Mouse (Mus musculus): ENCODE data around the gene Sema5b. TPM values are rescaled to one million over a fixed set of nuclear protein-coding genes. Genes with fewer than 3 reads are reported as not detected.

The Sema5b gene
- polyA plus RNA-seq, 1 experiment from 2014 or later: 0.90 TPM

- H3K27me3 ChIP-seq (replicated peaks; ENCODE audit: control insufficient read depth, insufficient read depth, low read length): no peaks in the 10 kb centered on the region
- H3K9me3 ChIP-seq (ENCODE audit: control insufficient read depth): no peaks in the 10 kb centered on the region
- no peak overlapping the region for H3K4me2 ChIP-seq (replicated peaks; ENCODE audit: low read depth)
- TF ChIP-seq CTCF (IDR thresholded peaks at IDR 0.05; ENCODE audit: low read depth): no peak
- H3K4me1 ChIP-seq (replicated peaks; ENCODE audit: control insufficient read depth, insufficient read depth, low read length): no peaks in the 10 kb centered on the region
- 65% methylated on average over 20 of the region's 20 CpGs for WGBS
- no peak for ATAC-seq
- H3K4me3 ChIP-seq (ENCODE audit: low read depth, low read length): no peak overlapping the region
- no peaks in the 10 kb centered on the region; the same call in 1 of the 2 replicates for H3K36me3 ChIP-seq (ENCODE audit: control insufficient read depth, insufficient read depth)
- H3K9ac ChIP-seq (ENCODE audit: low read depth, low read length): no peak overlapping the region
- no peak overlapping the region for H3K27ac ChIP-seq (ENCODE audit: low read depth, low read length)
Observed at GRCm38 (mm10) chr16:35603729-35604522, 63.0 kb downstream of the Sema5b start.

GRCm38 (mm10) chr16:35607250-35607649 lies 66.3 kb downstream of the Sema5b start:
- H3K9me3 ChIP-seq (ENCODE audit: control insufficient read depth): no peaks in the 10 kb centered on the region
- no peak overlapping the region for H3K27ac ChIP-seq (ENCODE audit: low read depth, low read length)
- 74% methylated on average over 3 of the region's 3 CpGs for WGBS
- no peak for TF ChIP-seq CTCF (IDR thresholded peaks at IDR 0.05; ENCODE audit: low read depth)
- H3K9ac ChIP-seq (ENCODE audit: low read depth, low read length): no peak overlapping the region
- no peaks in the 10 kb centered on the region for H3K36me3 ChIP-seq (ENCODE audit: control insufficient read depth, insufficient read depth)
- no peaks in the 10 kb centered on the region for H3K27me3 ChIP-seq (replicated peaks; ENCODE audit: control insufficient read depth, insufficient read depth, low read length)
- no peaks in the 10 kb centered on the region for H3K4me1 ChIP-seq (replicated peaks; ENCODE audit: control insufficient read depth, insufficient read depth, low read length)
- no peak overlapping the region for H3K4me2 ChIP-seq (replicated peaks; ENCODE audit: low read depth)
- no peak for ATAC-seq
- no peak overlapping the region for H3K4me3 ChIP-seq (ENCODE audit: low read depth, low read length)

- H3K9me3 ChIP-seq (ENCODE audit: control insufficient read depth): no peaks in the 10 kb centered on the region
- no peak overlapping the region for H3K27ac ChIP-seq (ENCODE audit: low read depth, low read length)
- no peaks in the 10 kb centered on the region for H3K36me3 ChIP-seq (ENCODE audit: control insufficient read depth, insufficient read depth)
- H3K4me3 ChIP-seq (ENCODE audit: low read depth, low read length): no peak overlapping the region
- WGBS: 65% methylated on average over 3 of the region's 3 CpGs
- no peak overlapping the region for H3K9ac ChIP-seq (ENCODE audit: low read depth, low read length)
- no peaks in the 10 kb centered on the region for H3K27me3 ChIP-seq (replicated peaks; ENCODE audit: control insufficient read depth, insufficient read depth, low read length)
- no peak overlapping the region for H3K4me2 ChIP-seq (replicated peaks; ENCODE audit: low read depth)
- ATAC-seq: no peak
- TF ChIP-seq CTCF (IDR thresholded peaks at IDR 0.05; ENCODE audit: low read depth): no peak
- no peaks in the 10 kb centered on the region for H3K4me1 ChIP-seq (replicated peaks; ENCODE audit: control insufficient read depth, insufficient read depth, low read length)
Observed at GRCm38 (mm10) chr16:35608244-35608643, 67.3 kb downstream of the Sema5b start.

GRCm38 (mm10) chr16:35609561-35609960 lies 68.6 kb downstream of the Sema5b start:
- Histone ChIP-seq H3K27ac (ENCODE audit: low read depth, low read length) (no peak overlapping the region), H3K9ac (ENCODE audit: low read depth, low read length) (no peak overlapping the region), H3K36me3 (ENCODE audit: control insufficient read depth, insufficient read depth) (no peaks in the 10 kb centered on the region), H3K4me2 (replicated peaks; ENCODE audit: low read depth) (no peak overlapping the region), H3K9me3 (ENCODE audit: control insufficient read depth) (no peaks in the 10 kb centered on the region), H3K4me3 (ENCODE audit: low read depth, low read length) (no peak overlapping the region), H3K27me3 (replicated peaks; ENCODE audit: control insufficient read depth, insufficient read depth, low read length) (no peaks in the 10 kb centered on the region), H3K4me1 (replicated peaks; ENCODE audit: control insufficient read depth, insufficient read depth, low read length) (no peaks in the 10 kb centered on the region)
- ATAC-seq: no peak
- WGBS: 81% methylated on average over 6 of the region's 6 CpGs
- TF ChIP-seq CTCF (IDR thresholded peaks at IDR 0.05; ENCODE audit: low read depth): no peak

GRCm38 (mm10) chr16:35613851-35614804 lies 73.2 kb downstream of the Sema5b start:
- Histone ChIP-seq H3K36me3 (ENCODE audit: control insufficient read depth, insufficient read depth) (no peaks in the 10 kb centered on the region), H3K4me3 (ENCODE audit: low read depth, low read length) (no peak overlapping the region), H3K27me3 (replicated peaks; ENCODE audit: control insufficient read depth, insufficient read depth, low read length) (no peaks in the 10 kb centered on the region), H3K9ac (ENCODE audit: low read depth, low read length) (no peak overlapping the region), H3K4me2 (replicated peaks; ENCODE audit: low read depth) (no peak overlapping the region), H3K27ac (ENCODE audit: low read depth, low read length) (no peak overlapping the region), H3K4me1 (replicated peaks; ENCODE audit: control insufficient read depth, insufficient read depth, low read length) (no peaks in the 10 kb centered on the region), H3K9me3 (ENCODE audit: control insufficient read depth) (no peaks in the 10 kb centered on the region)
- 46% methylated on average over 17 of the region's 17 CpGs for WGBS
- TF ChIP-seq CTCF (IDR thresholded peaks at IDR 0.05; ENCODE audit: low read depth): no peak
- ATAC-seq: no peak

- H3K9me3 ChIP-seq (ENCODE audit: control insufficient read depth): no peaks in the 10 kb centered on the region
- TF ChIP-seq CTCF (IDR thresholded peaks at IDR 0.05; ENCODE audit: low read depth): no peak
- no peak overlapping the region for H3K4me3 ChIP-seq (ENCODE audit: low read depth, low read length)
- H3K4me2 ChIP-seq (replicated peaks; ENCODE audit: low read depth): no peak overlapping the region
- ATAC-seq: no peak
- H3K27me3 ChIP-seq (replicated peaks; ENCODE audit: control insufficient read depth, insufficient read depth, low read length): no peaks in the 10 kb centered on the region
- H3K27ac ChIP-seq (ENCODE audit: low read depth, low read length): no peak overlapping the region
- no peak overlapping the region for H3K9ac ChIP-seq (ENCODE audit: low read depth, low read length)
- H3K36me3 ChIP-seq (ENCODE audit: control insufficient read depth, insufficient read depth): no peaks in the 10 kb centered on the region
- WGBS: 70% methylated on average over 4 of the region's 4 CpGs
- no peaks in the 10 kb centered on the region for H3K4me1 ChIP-seq (replicated peaks; ENCODE audit: control insufficient read depth, insufficient read depth, low read length)
Observed at GRCm38 (mm10) chr16:35617732-35618131, 76.8 kb downstream of the Sema5b start.
